Mouse (Mus musculus): ENCODE measurements around the gene Ppt1.
A peak's percentile ranks its signal among the peaks of the same experiment; 100 is the strongest.
"Not testable (repeated sequence)": the region's sequence is repeated elsewhere in the genome, so short reads cannot be mapped to it uniquely, and the experiment has no call there.

Ppt1 gene

DNA sequence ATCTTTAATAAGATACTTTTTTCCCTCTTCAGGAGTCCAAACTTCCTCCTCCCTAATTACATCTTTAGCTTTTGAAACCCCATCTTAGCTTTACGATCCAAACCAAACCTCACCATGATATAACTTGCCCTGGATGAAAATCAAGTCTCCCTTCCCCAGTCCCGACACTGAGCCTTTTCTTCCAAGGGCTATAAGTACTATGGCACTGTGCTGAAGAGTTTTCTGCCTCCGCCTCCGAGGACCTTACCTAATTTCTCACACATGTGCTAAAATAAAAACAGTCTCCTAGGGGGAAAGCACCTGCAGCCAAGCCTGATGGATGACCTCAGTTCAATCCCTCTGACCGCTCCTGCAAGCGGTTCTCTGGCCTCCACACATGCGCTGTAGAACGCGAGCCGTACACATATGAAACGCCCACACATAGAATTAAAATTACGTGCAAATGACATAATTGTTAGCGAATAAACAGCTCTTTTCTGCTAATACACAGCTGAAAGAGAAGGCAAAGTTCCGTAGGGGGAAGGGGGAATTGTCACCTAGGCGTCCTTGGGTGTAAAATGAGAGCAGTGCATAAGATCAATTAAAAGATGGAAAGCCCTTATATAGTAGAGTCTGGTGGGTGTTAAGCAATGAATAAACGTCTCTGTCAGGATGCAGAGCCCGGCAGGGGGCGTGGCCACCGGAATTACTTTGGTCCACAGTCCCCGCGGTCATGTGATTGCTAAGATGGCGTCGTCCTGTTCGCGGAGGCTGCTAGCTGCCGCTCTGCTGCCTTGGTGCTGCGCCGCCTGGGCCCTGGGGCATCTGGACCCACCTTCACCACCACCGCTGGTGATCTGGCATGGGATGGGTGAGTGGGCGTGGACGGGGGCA, at the start of gene Ppt1:
TSS of gene Ppt1 (plus strand) at position 713 of the 873 bp plus-strand sequence.
- DNase-seq (ENCODE audit: inconsistent age in 2 of 2, low spot score in 1 of 2): peak; percentile 87 to 95

GRCm38 (mm10) chr4:122789335-122790089, 46.5 kb upstream of the Ppt1 start:
- peak; percentile 10 to 19 for DNase-seq (ENCODE audit: inconsistent age in 2 of 2, low spot score in 1 of 2)

GRCm38 (mm10) chr4:122808108-122808507, 27.9 kb upstream of the Ppt1 start:
- DNase-seq (ENCODE audit: inconsistent age in 2 of 2, low spot score in 1 of 2): peak; percentile 68 to 87

DNA sequence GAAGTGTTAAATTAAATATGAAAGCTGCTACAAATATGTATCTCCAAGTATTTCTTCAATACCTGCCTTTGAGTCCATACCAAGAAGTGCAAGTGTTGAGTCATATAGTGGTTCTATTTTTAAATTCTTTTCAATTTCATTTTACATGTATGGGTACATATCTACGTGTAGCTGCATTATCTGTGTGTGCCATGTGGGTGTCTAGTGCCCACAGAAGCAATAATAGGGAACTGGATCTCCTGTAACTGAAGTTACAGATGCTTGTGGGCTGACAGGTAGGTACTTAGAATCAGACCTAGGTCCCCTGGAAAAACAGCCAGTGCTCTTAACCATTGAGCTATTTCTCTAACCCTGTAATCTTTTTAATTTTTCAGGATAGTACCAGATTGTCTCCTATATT, 24.9 kb upstream of the Ppt1 start:
- no peak for DNase-seq (ENCODE audit: inconsistent age in 2 of 2, low spot score in 1 of 2)

GRCm38 (mm10) chr4:122811824-122812223, 24.2 kb upstream of the Ppt1 start:
- no peak for DNase-seq (ENCODE audit: inconsistent age in 2 of 2, low spot score in 1 of 2)

- no peak for DNase-seq (ENCODE audit: inconsistent age in 2 of 2, low spot score in 1 of 2)
Observed at GRCm38 (mm10) chr4:122816202-122816601, 19.8 kb upstream of the Ppt1 start.

- DNase-seq (ENCODE audit: inconsistent age in 2 of 2, low spot score in 1 of 2): not testable (repeated sequence)
Observed at GRCm38 (mm10) chr4:122820941-122821340, 15.1 kb upstream of the Ppt1 start.

- peak in 1 of 2 experiments; percentile 48 for DNase-seq (ENCODE audit: inconsistent age in 2 of 2, low spot score in 1 of 2)
Observed at GRCm38 (mm10) chr4:122827651-122828050, 8.4 kb upstream of the Ppt1 start.

GRCm38 (mm10) chr4:122829339-122829738, 6.7 kb upstream of the Ppt1 start:
- DNase-seq (ENCODE audit: inconsistent age in 2 of 2, low spot score in 1 of 2): no peak

DNA sequence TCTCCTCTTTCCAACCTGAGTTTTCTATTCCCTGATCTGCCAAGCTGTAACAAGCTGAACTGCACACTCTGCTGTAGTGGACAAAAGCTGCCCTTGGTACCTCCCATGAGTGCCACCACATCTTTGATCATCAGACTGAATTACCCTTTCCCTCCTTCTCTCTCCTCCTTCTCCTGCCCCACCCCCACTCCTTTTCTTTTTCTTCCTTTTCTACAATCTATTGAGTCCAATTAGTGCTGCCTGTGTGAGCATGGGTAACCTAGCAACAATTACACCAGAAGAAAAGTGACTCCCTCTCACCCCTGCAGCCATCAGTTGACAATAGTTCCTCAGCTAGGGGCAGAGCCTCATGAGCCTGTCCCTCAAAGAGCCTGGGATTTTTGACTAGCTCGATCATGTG, 4.2 kb upstream of the Ppt1 start:
- DNase-seq (ENCODE audit: inconsistent age in 2 of 2, low spot score in 1 of 2): no peak

- DNase-seq (ENCODE audit: inconsistent age in 2 of 2, low spot score in 1 of 2): no peak
Observed at GRCm38 (mm10) chr4:122836403-122836775, 347 bp downstream of the Ppt1 start.

GRCm38 (mm10) chr4:122837180-122837730, 1.2 kb downstream of the Ppt1 start:
- no peak for DNase-seq (ENCODE audit: inconsistent age in 2 of 2, low spot score in 1 of 2)

GRCm38 (mm10) chr4:122837994-122838393, 2.0 kb downstream of the Ppt1 start:
- DNase-seq (ENCODE audit: inconsistent age in 2 of 2, low spot score in 1 of 2): no peak

DNA sequence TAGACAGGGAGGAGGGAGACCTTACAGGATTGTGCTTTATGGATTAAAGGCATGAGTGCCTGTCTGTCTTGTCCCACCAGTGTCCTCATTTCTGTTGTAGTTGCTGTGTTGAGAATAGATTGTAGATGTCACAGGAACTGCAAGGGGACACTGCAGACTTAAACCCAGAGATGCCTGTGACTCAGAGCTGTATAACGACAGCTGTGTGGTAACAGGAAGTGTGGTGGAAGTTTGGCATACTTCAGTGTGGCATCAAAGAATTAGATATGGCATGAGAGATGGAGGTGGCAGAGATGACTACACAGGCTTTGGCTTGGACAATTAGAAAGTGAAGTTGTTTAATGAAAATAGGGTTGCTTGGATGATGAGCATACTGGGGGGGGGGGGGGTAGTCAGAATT, 2.4 kb downstream of the Ppt1 start:
- DNase-seq (ENCODE audit: inconsistent age in 2 of 2, low spot score in 1 of 2): no peak

- peak; percentile 25 to 63 for DNase-seq (ENCODE audit: inconsistent age in 2 of 2, low spot score in 1 of 2)
Observed at GRCm38 (mm10) chr4:122848150-122848621, 12.1 kb downstream of the Ppt1 start.

- no peak for DNase-seq (ENCODE audit: inconsistent age in 2 of 2, low spot score in 1 of 2)
Observed at GRCm38 (mm10) chr4:122851535-122851934, 15.5 kb downstream of the Ppt1 start.

GRCm38 (mm10) chr4:122853691-122854090, 17.6 kb downstream of the Ppt1 start:
- DNase-seq (ENCODE audit: inconsistent age in 2 of 2, low spot score in 1 of 2): no peak

- no peak for DNase-seq (ENCODE audit: inconsistent age in 2 of 2, low spot score in 1 of 2)
Observed at GRCm38 (mm10) chr4:122854770-122855169, 18.7 kb downstream of the Ppt1 start.

DNA sequence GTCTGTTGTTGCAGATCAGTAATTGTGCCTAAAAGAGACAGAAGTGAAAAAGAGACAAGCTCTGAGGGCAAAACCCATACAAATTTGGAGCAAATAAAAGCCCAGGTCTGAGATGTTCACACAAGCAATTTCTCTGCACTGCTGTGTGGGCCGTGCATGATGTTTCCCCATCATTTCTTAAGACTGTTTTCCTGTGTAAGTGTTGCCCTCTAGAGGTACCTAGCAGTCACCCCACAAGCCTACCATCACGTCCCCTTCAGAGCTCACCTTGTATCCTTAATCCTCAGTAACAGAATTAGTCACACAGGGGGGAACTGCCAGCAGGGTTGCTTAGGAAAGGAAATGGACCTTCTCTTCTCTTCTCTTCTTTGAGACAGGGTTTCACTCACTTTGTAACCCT, 21.9 kb downstream of the Ppt1 start:
- no peak for DNase-seq (ENCODE audit: inconsistent age in 2 of 2, low spot score in 1 of 2)

GRCm38 (mm10) chr4:122859096-122859674, 23.1 kb downstream of the Ppt1 start:
- no peak for DNase-seq (ENCODE audit: inconsistent age in 2 of 2, low spot score in 1 of 2)

DNA sequence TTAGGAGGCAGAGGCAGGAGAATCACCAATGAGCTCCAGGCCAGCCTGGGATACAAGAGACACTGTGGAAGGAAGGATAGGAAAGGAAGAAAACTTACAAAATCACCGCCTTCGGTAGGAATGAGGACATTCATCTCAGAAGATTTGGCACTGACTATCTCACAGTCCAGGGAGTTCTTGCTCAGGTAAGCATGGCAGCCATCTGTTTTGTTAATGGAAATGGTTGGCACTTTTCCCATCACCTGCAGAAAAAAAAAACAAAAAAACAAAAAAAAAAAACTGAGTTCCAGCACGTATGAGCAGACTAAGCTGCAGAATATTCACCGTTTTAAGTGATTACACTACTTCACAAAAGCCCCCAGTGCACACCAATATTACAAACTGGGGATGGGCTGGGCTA, 25.8 kb downstream of the Ppt1 start:
- no peak for DNase-seq (ENCODE audit: inconsistent age in 2 of 2, low spot score in 1 of 2)
